Comparison of ENCODE assay signal across 8 mouse cellular contexts in genomic region chr7:16399098-16399819, GRCm38 (mm10). TPM values are rescaled to one million over a fixed set of nuclear protein-coding genes. Genes with fewer than 3 reads are reported as not detected.
DNase-seq lines count a peak whose midpoint lies in the region; ATAC-seq and TF ChIP-seq lines count a peak whose summit lies in the region.

No protein-coding gene starts in this region.

- WGBS in hindbrain, postnatal 0 days: under 1% methylated on average over 31 of the region's 31 CpGs

- peak overlapping the region; percentile 44 for H3K9ac ChIP-seq in hindbrain, postnatal 0 days (replicated peaks; ENCODE audit: low read length)

- peak overlapping the region; percentile 68 for H3K4me3 ChIP-seq in hindbrain, postnatal 0 days (ENCODE audit: low read length)
- H3K4me3 ChIP-seq in megakaryocyte, embryonic 14.5 days (replicated peaks): peak overlapping the region; percentile 98

- DNase-seq in gastrocnemius, adult 8-10 months (ENCODE audit: low spot score in 2 of 2): peak; percentile 83 to 87
- peak; percentile 94 for DNase-seq in hindbrain, postnatal 0 days (ENCODE audit: low spot score)
- peak; percentile 81 to 89 for DNase-seq in left cerebral cortex, adult 8-10 months (ENCODE audit: low spot score in 2 of 2)
- DNase-seq in right cerebral cortex, adult 2 months (ENCODE audit: low spot score in 2 of 2): peak; percentile 91 to 93
- peak; percentile 62 for DNase-seq in urinary bladder, postnatal 10 days (ENCODE audit: low spot score)

- H3K27ac ChIP-seq in hindbrain, postnatal 0 days: peak overlapping the region; percentile 100

- H3K4me2 ChIP-seq in hindbrain, postnatal 0 days (ENCODE audit: low read depth, low read length): peak overlapping the region; percentile 67

- H3K9me3 ChIP-seq in hindbrain, postnatal 0 days (ENCODE audit: low read length): no peaks in the 10 kb centered on the region
- H3K9me3 ChIP-seq in megakaryocyte, embryonic 14.5 days: no peaks in the 10 kb centered on the region

- no peak for TF ChIP-seq CTCF in hindbrain, postnatal 0 days (IDR thresholded peaks at IDR 0.05; ENCODE audit: low read depth)

- no peaks in the 10 kb centered on the region for H3K27me3 ChIP-seq in hindbrain, postnatal 0 days (ENCODE audit: insufficient read depth, low read length)
- no peaks in the 10 kb centered on the region for H3K27me3 ChIP-seq in megakaryocyte, embryonic 14.5 days (replicated peaks)

- H3K36me3 ChIP-seq in hindbrain, postnatal 0 days (ENCODE audit: insufficient read depth, low read length): no peaks in the 10 kb centered on the region
- peaks cover 22% of the 10 kb centered on the region for H3K36me3 ChIP-seq in megakaryocyte, embryonic 14.5 days (replicated peaks; ENCODE audit: low read length)

- H3K4me1 ChIP-seq in hindbrain, postnatal 0 days (ENCODE audit: insufficient read depth, low read length): peaks cover 12% of the 10 kb centered on the region
- H3K4me1 ChIP-seq in megakaryocyte, embryonic 14.5 days: peaks cover 38% of the 10 kb centered on the region

- ATAC-seq in activated CD4-positive, CD25-positive, alpha-beta regulatory T cell, adult 4 months: peak; percentile 53
- ATAC-seq in common myeloid progenitor, adult 5-6 weeks (replicated peaks; ENCODE audit: low read depth, poor library complexity, severe bottlenecking): peak; percentile 55
- peak; percentile 67 for ATAC-seq in hindbrain, postnatal 0 days

RNA-seq across cellular contexts. Expression of gene Zc3h4, which starts 1.5 kb away (rescaled TPM):
- polyA plus RNA-seq in activated CD4-positive, CD25-positive, alpha-beta regulatory T cell, adult 4 months (2017; shearing (Covaris generic)): 10 to 100 TPM; 14.0 to 16.1 TPM
- total RNA-seq in common myeloid progenitor, adult 5-6 weeks (2017): 31.5 and 52.8 TPM in 2 replicates
- 10 to 100 TPM; 23.1 to 28.9 (median 26.7) TPM for total RNA-seq in gastrocnemius, adult 8-10 months (2022)
- total RNA-seq in hindbrain, postnatal 0 days (2014; rRNA removed): 36.8 and 38.2 TPM in 2 replicates
- 8.3 and 9.1 TPM in 2 replicates for polyA plus RNA-seq in hindbrain, postnatal 0 days (2015; fragmentation: Nextera tagmentation; extraction: Ambion mirVana)
- total RNA-seq in left cerebral cortex, adult 8-10 months (2022): 10 to 100 TPM; 48.3 to 56.6 (median 52.4) TPM
- 59.1 and 96.9 TPM in 2 replicates for polyA plus RNA-seq in megakaryocyte, embryonic 14.5 days (2012; ENCODE audit: insufficient read depth, low replicate concordance)

RNA-seq across cellular contexts. Expression of gene Sae1, which starts 11.7 kb away (rescaled TPM):
- polyA plus RNA-seq in activated CD4-positive, CD25-positive, alpha-beta regulatory T cell, adult 4 months (2017; shearing (Covaris generic)): 100 to 1,000 TPM in 1 of 2 experiments, 10 to 100 TPM in 1; 75.9 to 106 TPM
- total RNA-seq in common myeloid progenitor, adult 5-6 weeks (2017): 424 and 443 TPM in 2 replicates
- 10 to 100 TPM; 25.0 to 30.6 (median 26.9) TPM for total RNA-seq in gastrocnemius, adult 8-10 months (2022)
- total RNA-seq in hindbrain, postnatal 0 days (2014; rRNA removed): 88.6 and 89.4 TPM in 2 replicates
- 215 and 216 TPM in 2 replicates for polyA plus RNA-seq in hindbrain, postnatal 0 days (2015; fragmentation: Nextera tagmentation; extraction: Ambion mirVana)
- total RNA-seq in left cerebral cortex, adult 8-10 months (2022): 100 to 1,000 TPM in 3 of 4 experiments, 10 to 100 TPM in 1; 92.2 to 108 (median 105) TPM
- 4.3 and 20.1 TPM in 2 replicates for polyA plus RNA-seq in megakaryocyte, embryonic 14.5 days (2012; ENCODE audit: insufficient read depth, low replicate concordance)

RNA-seq across cellular contexts. Expression of gene Tmem160, which starts 53.3 kb away (rescaled TPM):
- polyA plus RNA-seq in activated CD4-positive, CD25-positive, alpha-beta regulatory T cell, adult 4 months (2017; shearing (Covaris generic)): 1 to 10 TPM; 5.7 to 9.2 TPM
- total RNA-seq in common myeloid progenitor, adult 5-6 weeks (2017): 14.8 and 22.5 TPM in 2 replicates
- total RNA-seq in gastrocnemius, adult 8-10 months (2022): 10 to 100 TPM; 54.7 to 73.2 (median 60.1) TPM
- total RNA-seq in hindbrain, postnatal 0 days (2014; rRNA removed): 71.7 and 72.6 TPM in 2 replicates
- 102 and 114 TPM in 2 replicates for polyA plus RNA-seq in hindbrain, postnatal 0 days (2015; fragmentation: Nextera tagmentation; extraction: Ambion mirVana)
- 10 to 100 TPM; 53.3 to 81.3 (median 69.6) TPM for total RNA-seq in left cerebral cortex, adult 8-10 months (2022)
- polyA plus RNA-seq in megakaryocyte, embryonic 14.5 days (2012; ENCODE audit: insufficient read depth, low replicate concordance): 185 and 233 TPM in 2 replicates

Comparison
In these comparisons a context has a peak if more than half of its experiments do, and no peak if none do; other contexts are left out.
1. Peak in every context shown above with its lines: DNase-seq, ATAC-seq, H3K4me3 ChIP-seq and H3K27ac ChIP-seq.